Mouse (Mus musculus): ENCODE measurements at regions not wholly inside any gene's neighbourhood (a gene's known extent, or its start where the extent isn't known, plus 50 kb on each side); places are given as distances from the start of the nearest gene placed in this dataset.

GRCm38 (mm10) chr1:127009699-127010098 lies 179.1 kb upstream of the Nckap5 start:
- no peak for DNase-seq (ENCODE audit: low read depth)

- no peak for DNase-seq (ENCODE audit: low read depth)
Observed at GRCm38 (mm10) chr1:127001700-127002099, 171.1 kb upstream of the Nckap5 start.

GRCm38 (mm10) chr1:126993061-126993640 lies 162.6 kb upstream of the Nckap5 start:
- DNase-seq (ENCODE audit: low read depth): peak; percentile 19

GRCm38 (mm10) chr1:126992441-126992840 lies 161.8 kb upstream of the Nckap5 start:
- no peak for DNase-seq (ENCODE audit: low read depth)

- DNase-seq (ENCODE audit: low read depth): no peak
Observed at GRCm38 (mm10) chr1:126982805-126983204, 152.2 kb upstream of the Nckap5 start.

- DNase-seq (ENCODE audit: low read depth): no peak
Observed at GRCm38 (mm10) chr1:126980311-126980710, 149.7 kb upstream of the Nckap5 start.

- DNase-seq (ENCODE audit: low read depth): no peak
Observed at GRCm38 (mm10) chr1:126973871-126974270, 143.3 kb upstream of the Nckap5 start.

GRCm38 (mm10) chr1:126971777-126972421 lies 141.3 kb upstream of the Nckap5 start:
- DNase-seq (ENCODE audit: low read depth): no peak

- DNase-seq (ENCODE audit: low read depth): no peak
Observed at GRCm38 (mm10) chr1:126971118-126971517, 140.5 kb upstream of the Nckap5 start.

- DNase-seq (ENCODE audit: low read depth): no peak
Observed at GRCm38 (mm10) chr1:126966394-126966793, 135.8 kb upstream of the Nckap5 start.

- no peak for DNase-seq (ENCODE audit: low read depth)
Observed at GRCm38 (mm10) chr1:126955839-126956720, 125.5 kb upstream of the Nckap5 start.

- DNase-seq (ENCODE audit: low read depth): no peak
Observed at GRCm38 (mm10) chr1:126947860-126948259, 117.3 kb upstream of the Nckap5 start.

GRCm38 (mm10) chr1:126932658-126933057 lies 102.1 kb upstream of the Nckap5 start:
- DNase-seq (ENCODE audit: low read depth): no peak

GRCm38 (mm10) chr1:126931754-126932153 lies 101.2 kb upstream of the Nckap5 start:
- peak; percentile 44 for DNase-seq (ENCODE audit: low read depth)

- no peak for DNase-seq (ENCODE audit: low read depth)
Observed at GRCm38 (mm10) chr1:126931093-126931492, 100.5 kb upstream of the Nckap5 start.

GRCm38 (mm10) chr1:126930611-126931010 lies 100.0 kb upstream of the Nckap5 start:
- DNase-seq (ENCODE audit: low read depth): no peak

- peak; percentile 17 for DNase-seq (ENCODE audit: low read depth)
Observed at GRCm38 (mm10) chr1:126929666-126930065, 99.1 kb upstream of the Nckap5 start.

GRCm38 (mm10) chr1:126928186-126928585 lies 97.6 kb upstream of the Nckap5 start:
- DNase-seq (ENCODE audit: low read depth): no peak

- no peak for DNase-seq (ENCODE audit: low read depth)
Observed at GRCm38 (mm10) chr1:126925150-126926035, 94.8 kb upstream of the Nckap5 start.

GRCm38 (mm10) chr1:126923981-126924380 lies 93.4 kb upstream of the Nckap5 start:
- no peak for DNase-seq (ENCODE audit: low read depth)

- DNase-seq (ENCODE audit: low read depth): no peak
Observed at GRCm38 (mm10) chr1:126922231-126922630, 91.6 kb upstream of the Nckap5 start.

GRCm38 (mm10) chr1:126918876-126919275 lies 88.3 kb upstream of the Nckap5 start:
- no peak for DNase-seq (ENCODE audit: low read depth)

Measured in naive thymus-derived CD4-positive, alpha-beta T cell, adult 2 months (primary cell).